Mouse (Mus musculus) brown adipose tissue, adult 24 weeks (tissue): Measurements from ENCODE around the gene Sdk2. TPM values are rescaled to one million over a fixed set of nuclear protein-coding genes. Genes with fewer than 3 reads are reported as not detected.
A peak's percentile ranks its signal among the peaks of the same experiment; 100 is the strongest.

Experiments
- H3K27ac ChIP-seq: fragments of 200-500 bp; replicated peaks from 2 replicates; pipeline ENCODE4 v1.5.1; 2012; ENCODE audit warnings: low read depth, mild to moderate bottlenecking, low read length
- H3K4me1 ChIP-seq: fragments of 200-500 bp; 2 replicates; pipeline ENCODE4 v1.6.1; 2012; ENCODE audit warnings: low read length, mixed read lengths; ENCODE audit not compliant: control insufficient read depth, insufficient read depth, insufficient read length
- H3K4me3 ChIP-seq: fragments of 200-500 bp; 2 replicates; pipeline ENCODE4 v1.5.1; 2012; ENCODE audit warnings: low read depth, mild to moderate bottlenecking, low read length, moderate library complexity; ENCODE audit not compliant: insufficient read depth
- polyA plus RNA-seq: library from polyadenylated mRNA; stranded (reverse); fragments of >200 nt; gene quantifications from 2 replicates; pipeline ENCODE4 v1.2.4, GENCODE M21; 2012; ENCODE audit not compliant: missing spikeins, insufficient read depth, insufficient read length

Sdk2 gene
- polyA plus RNA-seq, 1 experiment = 0.20 TPM

GRCm38 (mm10) chr11:113819001-113819400 lies 247.8 kb downstream of the Sdk2 start:
- Histone ChIP-seq H3K4me3 (no peak overlapping the region), H3K4me1 (no peaks in the 10 kb centered on the region), H3K27ac (no peak overlapping the region)

GRCm38 (mm10) chr11:113816971-113817548 lies 249.8 kb downstream of the Sdk2 start:
- no peaks in the 10 kb centered on the region for H3K4me1 ChIP-seq
- H3K27ac ChIP-seq = no peak overlapping the region
- H3K4me3 ChIP-seq = no peak overlapping the region

DNA sequence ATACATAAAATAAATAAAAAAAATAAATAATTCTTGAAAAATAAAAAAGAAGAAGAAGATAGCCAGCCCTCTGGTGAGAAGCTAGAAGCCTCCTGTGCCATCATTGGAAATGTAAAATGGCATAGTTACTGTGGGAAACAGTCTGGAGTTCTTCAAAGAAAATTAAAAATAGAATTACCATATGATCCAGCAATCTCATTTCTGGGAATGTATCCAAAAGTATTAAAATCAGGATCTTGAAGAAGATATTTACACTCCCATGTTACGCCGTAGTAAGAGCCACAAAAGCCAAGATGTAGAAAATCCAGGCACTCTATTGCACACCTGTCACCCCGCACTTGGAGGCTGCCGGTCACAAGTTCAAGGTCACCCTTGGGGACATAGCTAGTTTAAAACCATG lies 250.4 kb downstream of the Sdk2 start:
- no peak overlapping the region for H3K4me3 ChIP-seq
- H3K27ac ChIP-seq = no peak overlapping the region
- H3K4me1 ChIP-seq = no peaks in the 10 kb centered on the region

GRCm38 (mm10) chr11:113811546-113812339 lies 255.1 kb downstream of the Sdk2 start:
- H3K27ac ChIP-seq = no peak overlapping the region
- H3K4me1 ChIP-seq = peaks cover under 1% of the 10 kb centered on the region
- no peak overlapping the region for H3K4me3 ChIP-seq

DNA sequence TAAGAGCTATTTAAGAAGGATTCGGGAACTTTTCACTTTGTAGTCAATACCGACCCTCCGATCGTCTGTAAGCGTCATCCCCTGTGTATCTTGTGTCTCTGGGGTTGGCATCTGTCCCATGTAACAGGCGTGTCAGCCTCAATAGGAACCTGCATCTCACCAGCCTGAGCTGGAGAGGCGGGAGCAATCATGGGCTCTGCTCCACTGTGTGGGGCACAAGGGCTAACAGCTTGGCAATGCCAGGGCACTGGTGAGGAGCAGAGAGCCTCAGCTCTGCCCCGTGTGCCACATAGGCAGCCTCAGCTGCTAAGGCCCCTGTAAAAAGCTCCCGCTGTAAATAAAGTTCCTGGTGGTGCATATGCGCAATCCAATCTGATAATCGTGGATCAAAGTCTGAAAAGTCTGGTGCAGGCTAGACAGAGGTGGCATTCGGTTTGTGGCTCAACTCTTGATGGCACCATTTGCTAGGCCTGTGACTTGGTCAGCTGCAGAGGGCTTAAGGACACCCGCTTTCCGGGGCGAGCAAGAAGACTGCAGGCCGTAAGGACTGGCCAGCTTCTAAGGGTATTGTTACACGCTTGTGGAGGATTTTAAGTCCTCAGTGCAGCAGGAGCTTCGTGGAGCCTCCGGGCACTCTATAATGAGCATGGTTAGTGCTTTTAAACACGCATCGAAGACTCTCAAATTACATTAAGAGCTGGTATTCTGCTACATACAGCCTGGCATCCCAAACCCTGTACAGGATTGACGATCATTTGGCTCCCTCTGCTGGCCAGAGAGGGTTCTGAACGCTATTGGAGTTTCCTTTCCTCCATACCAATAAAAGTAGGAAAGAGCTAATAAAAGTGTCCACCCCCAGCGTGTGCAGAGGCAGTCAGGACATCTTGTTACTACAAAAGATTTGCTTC lies 256.0 kb downstream of the Sdk2 start:
- no peak overlapping the region for H3K27ac ChIP-seq
- H3K4me1 ChIP-seq = peaks cover 3% of the 10 kb centered on the region
- no peak overlapping the region for H3K4me3 ChIP-seq

- Histone ChIP-seq H3K4me1 (peaks cover 9% of the 10 kb centered on the region), H3K27ac (peak overlapping the region; percentile 91)
Observed at GRCm38 (mm10) chr11:113807086-113807485, 259.8 kb downstream of the Sdk2 start.

GRCm38 (mm10) chr11:113806382-113807077 lies 260.3 kb downstream of the Sdk2 start:
- peak overlapping the region; percentile 91 for H3K27ac ChIP-seq
- no peak overlapping the region for H3K4me3 ChIP-seq
- H3K4me1 ChIP-seq = peaks cover 9% of the 10 kb centered on the region

More at GRCm38 (mm10) chr11:113807086-113807485, 259.8 kb downstream of the Sdk2 start:
- no peak overlapping the region for H3K4me3 ChIP-seq

GRCm38 (mm10) chr11:113805974-113806373 lies 260.9 kb downstream of the Sdk2 start:
- H3K4me1 ChIP-seq = peaks cover 9% of the 10 kb centered on the region
- no peak overlapping the region for H3K4me3 ChIP-seq
- H3K27ac ChIP-seq = peak overlapping the region; percentile 91

GRCm38 (mm10) chr11:113803321-113803941 lies 263.4 kb downstream of the Sdk2 start:
- Histone ChIP-seq H3K4me3 (peak overlapping the region; percentile 48), H3K4me1 (peaks cover 9% of the 10 kb centered on the region), H3K27ac (peak overlapping the region; percentile 99)

DNA sequence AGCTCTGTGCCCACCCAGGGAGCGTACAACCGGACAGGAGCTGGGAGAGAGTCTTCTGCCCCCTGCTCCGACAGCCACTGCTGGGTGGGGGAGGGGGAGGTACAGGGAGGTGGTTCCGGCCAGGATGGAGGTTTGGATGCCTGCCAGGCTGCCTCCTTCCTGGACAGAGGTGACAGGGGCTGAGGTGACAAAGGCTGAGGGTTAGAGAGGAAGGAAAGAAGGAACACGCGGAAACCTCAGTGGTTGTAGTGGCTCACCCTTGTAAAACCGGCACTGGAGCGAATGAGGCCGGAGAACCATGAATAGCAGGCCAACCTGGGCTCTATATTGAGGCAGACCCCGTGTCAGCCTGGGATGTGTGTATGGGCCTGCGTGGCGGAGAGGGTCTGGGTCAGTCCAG lies 264.4 kb downstream of the Sdk2 start:
- peak overlapping the region; percentile 48 for H3K4me3 ChIP-seq
- peaks cover 9% of the 10 kb centered on the region for H3K4me1 ChIP-seq
- peak overlapping the region; percentile 99 for H3K27ac ChIP-seq

- Histone ChIP-seq H3K27ac (no peak overlapping the region), H3K4me3 (no peak overlapping the region), H3K4me1 (peaks cover 2% of the 10 kb centered on the region)
Observed at GRCm38 (mm10) chr11:113800026-113800425, 266.8 kb downstream of the Sdk2 start.

DNA sequence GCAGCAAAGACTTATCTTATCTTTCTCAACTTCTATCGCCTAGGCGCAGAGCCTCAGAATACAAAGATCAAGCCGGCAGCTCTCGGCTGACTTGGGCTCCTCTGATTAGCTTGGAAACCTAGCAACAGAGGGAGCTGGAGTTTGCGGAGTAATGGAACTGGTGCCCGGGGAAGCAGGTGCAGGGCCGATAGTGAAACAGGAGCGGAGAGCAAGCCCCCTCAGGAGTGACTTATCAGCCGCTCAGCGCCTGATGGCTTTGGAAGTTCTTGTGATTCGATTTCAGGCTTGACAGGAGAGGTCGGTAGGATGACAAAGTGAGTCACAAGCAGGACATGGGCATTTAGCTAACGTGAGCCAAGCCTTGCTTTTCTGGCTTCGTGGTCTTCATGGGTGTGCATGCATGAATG lies 267.8 kb downstream of the Sdk2 start:
- Histone ChIP-seq H3K4me1 (peaks cover 2% of the 10 kb centered on the region; the same call in 1 of the 2 replicates), H3K4me3 (no peak overlapping the region), H3K27ac (no peak overlapping the region)

- H3K27ac ChIP-seq = no peak overlapping the region
- no peak overlapping the region for H3K4me3 ChIP-seq
- H3K4me1 ChIP-seq = peaks cover under 1% of the 10 kb centered on the region; the same call in 1 of the 2 replicates
Observed at GRCm38 (mm10) chr11:113798011-113798410, 268.8 kb downstream of the Sdk2 start.
